Mouse (Mus musculus) megakaryocyte progenitor cell, adult 5-6 weeks (primary cell): ENCODE results near the gene Gm45799. TPM values are rescaled to one million over a fixed set of nuclear protein-coding genes. Genes with fewer than 3 reads are reported as not detected.
A peak's percentile ranks its signal among the peaks of the same experiment; 100 is the strongest.

Source experiments
- ATAC-seq: replicated peaks from 2 replicates; pipeline ENCODE4 v1.8.0; 2016; ENCODE audit warnings: mild to moderate bottlenecking, moderate TSS enrichment, inconsistent platforms; ENCODE audit not compliant: poor library complexity
- total RNA-seq, 2 experiments: library from RNA; stranded (forward) in 1 of 2; stranded (reverse) in 1 of 2; fragments of 157-497, 149-512 nt in 1 of 2; fragments of 200-1000 nt in 1 of 2; gene quantifications; 2 replicates each; pipeline versions ENCODE4 v1.2.3 to v1.2.4; 2015 to 2017

Gene Gm45799
- total RNA-seq (2015) (1.5 and 2.0 TPM in 2 replicates), total RNA-seq (2017) (1.5 and 4.1 TPM in 2 replicates)

GRCm38 (mm10) chr7:105640233-105640893, at the start of gene Gm45799, which contains the start of gene Arfip2:
Gene Gm45799, plus strand, starts transcription at chr7:105640552.
Gene Arfip2, minus strand, starts transcription at chr7:105640416.
- peak; percentile 79 for ATAC-seq

GRCm38 (mm10) chr7:105602860-105603623, 37.3 kb upstream of the Gm45799 start:
- ATAC-seq, result peak; percentile 97

- ATAC-seq, result peak; percentile 76
Measured at GRCm38 (mm10) chr7:105608467-105608866, 31.9 kb upstream of the Gm45799 start.

GRCm38 (mm10) chr7:105611767-105612166, 28.6 kb upstream of the Gm45799 start:
- ATAC-seq, result no peak

GRCm38 (mm10) chr7:105614400-105614799, 26.0 kb upstream of the Gm45799 start:
- ATAC-seq, result no peak

GRCm38 (mm10) chr7:105615720-105616119, 24.6 kb upstream of the Gm45799 start:
- no peak for ATAC-seq

- ATAC-seq, result 0 out of 2 replicates have a peak, but pooled peaks have one; percentile 5
Measured at GRCm38 (mm10) chr7:105616561-105616960, 23.8 kb upstream of the Gm45799 start.

GRCm38 (mm10) chr7:105617810-105618209, 22.5 kb upstream of the Gm45799 start:
- ATAC-seq, result no peak

- no peak for ATAC-seq
Measured at GRCm38 (mm10) chr7:105619701-105620100, 20.7 kb upstream of the Gm45799 start.

GRCm38 (mm10) chr7:105621053-105621452, 19.3 kb upstream of the Gm45799 start:
- ATAC-seq, result no peak

- no peak for ATAC-seq
Measured at GRCm38 (mm10) chr7:105621646-105622292, 18.6 kb upstream of the Gm45799 start.

GRCm38 (mm10) chr7:105625397-105625796, 15.0 kb upstream of the Gm45799 start:
- no peak for ATAC-seq

- ATAC-seq, result peak; percentile 40
Measured at GRCm38 (mm10) chr7:105628633-105629032, 11.7 kb upstream of the Gm45799 start.

- ATAC-seq, result no peak
Measured at GRCm38 (mm10) chr7:105632551-105632972, 7.8 kb upstream of the Gm45799 start.

GRCm38 (mm10) chr7:105633127-105633800, 7.1 kb upstream of the Gm45799 start, which contains the start of gene Trim3:
Gene Trim3, minus strand, starts transcription at chr7:105633571.
- ATAC-seq, result peak; percentile 74

GRCm38 (mm10) chr7:105633801-105634135, 6.6 kb upstream of the Gm45799 start:
- ATAC-seq, result peak; percentile 5; the same call in 1 of the 2 replicates

GRCm38 (mm10) chr7:105634272-105634920, 6.0 kb upstream of the Gm45799 start:
- peak; percentile 10 for ATAC-seq

- ATAC-seq, result no peak
Measured at GRCm38 (mm10) chr7:105635726-105636125, 4.6 kb upstream of the Gm45799 start.

GRCm38 (mm10) chr7:105638776-105639175, 1.6 kb upstream of the Gm45799 start:
- no peak for ATAC-seq

- no peak for ATAC-seq
Measured at GRCm38 (mm10) chr7:105639304-105639703, 1.0 kb upstream of the Gm45799 start.
